Mouse (Mus musculus): ENCODE data around the gene Psmb8. TPM values are rescaled to one million over a fixed set of nuclear protein-coding genes. Genes with fewer than 3 reads are reported as not detected.

The Psmb8 gene
- polyA plus RNA-seq, 1 experiment from 2014 or later = 4.2 TPM

DNA sequence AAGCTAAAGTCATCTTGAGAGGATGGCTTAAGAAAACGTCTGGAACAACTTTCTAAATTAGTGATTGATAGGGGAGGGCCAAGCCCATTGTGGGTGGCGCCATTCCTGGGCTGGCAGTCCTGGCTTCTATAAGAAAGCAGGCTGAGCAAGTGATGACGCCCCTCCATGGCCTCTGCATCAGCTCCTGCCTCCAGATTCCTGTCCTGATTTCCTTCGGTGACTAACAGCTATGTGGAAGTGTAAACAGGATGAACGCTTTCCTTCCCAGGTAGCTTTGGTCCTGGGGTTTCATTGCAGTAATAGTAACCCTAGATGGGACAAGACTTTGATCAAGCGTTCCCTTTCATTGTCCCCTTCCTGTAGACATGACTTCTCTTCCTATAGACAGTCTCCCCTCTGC, 18.5 kb upstream of the Psmb8 start:
- H3K4me2 ChIP-seq = no peak overlapping the region
- H3K27me3 ChIP-seq (replicated peaks) = peaks cover 4% of the 10 kb centered on the region; the same call in 1 of the 2 replicates
- no peaks in the 10 kb centered on the region for H3K4me1 ChIP-seq
- H3K9ac ChIP-seq = no peak overlapping the region
- WGBS = 70% methylated on average over 6 of the region's 6 CpGs
- no peak overlapping the region for H3K4me3 ChIP-seq
- ATAC-seq (replicated peaks) = no peak
- H3K36me3 ChIP-seq (replicated peaks) = no peaks in the 10 kb centered on the region
- H3K27ac ChIP-seq = no peak overlapping the region
- H3K9me3 ChIP-seq = no peaks in the 10 kb centered on the region

GRCm38 (mm10) chr17:34179913-34180859, 17.3 kb upstream of the Psmb8 start:
- Histone ChIP-seq H3K4me3 (no peak overlapping the region), H3K27ac (no peak overlapping the region), H3K4me2 (no peak overlapping the region), H3K36me3 (replicated peaks) (no peaks in the 10 kb centered on the region), H3K4me1 (no peaks in the 10 kb centered on the region), H3K9me3 (no peaks in the 10 kb centered on the region), H3K9ac (no peak overlapping the region), H3K27me3 (replicated peaks) (peaks cover 4% of the 10 kb centered on the region)
- 77% methylated on average over 13 of the region's 13 CpGs for WGBS
- ATAC-seq (replicated peaks) = no peak

DNA sequence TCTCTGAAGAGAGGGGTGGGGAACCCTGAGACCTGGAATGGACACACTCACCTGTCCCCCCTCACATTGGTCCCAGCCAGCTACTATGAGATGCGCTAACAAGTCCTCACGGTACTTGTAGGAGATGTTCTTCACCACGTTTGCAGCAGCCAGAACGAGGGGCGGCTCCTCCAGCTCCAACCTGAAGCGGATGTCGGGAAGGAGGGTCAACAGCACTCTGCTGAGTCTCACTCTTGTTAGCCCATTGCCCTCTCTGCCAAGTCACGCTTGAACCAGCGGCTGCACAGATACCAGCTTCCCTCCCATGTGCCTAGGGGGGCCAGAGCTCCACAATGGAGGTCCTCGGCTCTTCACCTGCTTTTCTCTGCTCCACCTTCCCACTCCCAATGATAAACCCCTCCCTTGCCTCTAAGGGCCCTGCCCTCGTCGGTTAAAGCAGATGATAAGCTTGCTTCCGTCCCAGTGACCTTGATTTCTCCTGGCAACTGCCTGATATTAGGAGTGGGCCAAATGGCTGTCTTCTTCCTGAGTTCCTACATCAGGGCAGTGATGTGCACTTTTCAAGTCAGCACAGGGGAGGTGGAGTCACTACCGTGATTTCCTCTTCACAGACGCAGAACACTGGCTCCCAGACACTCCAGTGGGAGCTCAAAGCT, 13.8 kb upstream of the Psmb8 start:
- Histone ChIP-seq H3K4me1 (peaks cover 17% of the 10 kb centered on the region), H3K36me3 (replicated peaks) (no peaks in the 10 kb centered on the region), H3K27me3 (replicated peaks) (peaks cover 34% of the 10 kb centered on the region), H3K4me2 (no peak overlapping the region), H3K9me3 (no peaks in the 10 kb centered on the region), H3K27ac (no peak overlapping the region), H3K9ac (no peak overlapping the region), H3K4me3 (no peak overlapping the region)
- ATAC-seq (replicated peaks) = no peak
- 80% methylated on average over 15 of the region's 15 CpGs for WGBS

DNA sequence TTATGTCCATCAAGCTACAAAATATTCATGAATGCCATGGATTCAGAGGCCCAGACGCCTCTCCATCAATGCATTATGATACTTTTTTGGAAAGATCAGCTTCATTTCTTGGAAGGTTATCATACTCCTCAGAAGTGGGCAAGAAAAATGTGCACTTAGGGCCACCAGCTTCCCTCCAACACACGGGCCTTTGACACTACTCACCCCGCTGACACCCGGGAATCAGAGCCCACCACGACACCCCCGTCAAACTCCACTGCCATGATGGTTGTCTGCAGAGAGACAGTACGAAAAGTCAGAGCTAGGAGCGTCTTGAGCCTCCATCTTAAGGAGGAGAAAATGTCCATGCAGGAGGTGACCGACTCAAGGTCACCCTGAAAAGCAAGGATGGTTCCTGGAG, 12.0 kb upstream of the Psmb8 start:
- Histone ChIP-seq H3K27ac (no peak overlapping the region), H3K4me3 (no peak overlapping the region)

DNA sequence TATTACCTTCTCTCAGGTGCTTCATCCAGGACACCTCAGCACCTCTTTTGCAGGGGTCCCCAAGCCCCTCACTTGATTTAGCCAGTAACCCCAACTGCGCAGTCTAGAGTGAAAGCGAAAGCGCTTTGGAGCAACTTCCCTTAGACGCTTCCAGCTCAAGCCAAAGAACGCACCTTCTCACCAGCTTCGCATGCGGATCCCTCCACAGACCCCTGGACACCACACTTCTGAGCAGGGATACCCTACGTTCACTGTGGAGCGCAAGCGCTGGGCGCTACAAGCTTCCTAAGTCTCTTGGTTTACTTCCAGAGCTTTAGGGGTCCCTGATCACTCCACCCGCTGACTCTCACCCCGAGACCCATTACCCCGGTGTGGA, 10.6 kb upstream of the Psmb8 start:
- Histone ChIP-seq H3K4me1 (peaks cover 17% of the 10 kb centered on the region), H3K9me3 (no peaks in the 10 kb centered on the region), H3K27ac (no peak overlapping the region), H3K4me2 (peak overlapping the region; percentile 73), H3K27me3 (replicated peaks) (peaks cover 56% of the 10 kb centered on the region), H3K4me3 (peak overlapping the region; percentile 42), H3K9ac (peak overlapping the region; percentile 36), H3K36me3 (replicated peaks) (no peaks in the 10 kb centered on the region)
- WGBS = 2% methylated on average over 14 of the region's 14 CpGs
- ATAC-seq (replicated peaks) = peak; percentile 31; the same call in 1 of the 2 replicates

More for the DNA sequence above, 12.0 kb upstream of the Psmb8 start:
- ATAC-seq (replicated peaks) = no peak
- peaks cover 17% of the 10 kb centered on the region for H3K4me1 ChIP-seq
- 88% methylated on average over 9 of the region's 9 CpGs for WGBS
- no peak overlapping the region for H3K9ac ChIP-seq
- H3K9me3 ChIP-seq = no peaks in the 10 kb centered on the region
- no peak overlapping the region for H3K4me2 ChIP-seq
- peaks cover 49% of the 10 kb centered on the region for H3K27me3 ChIP-seq (replicated peaks)
- no peaks in the 10 kb centered on the region for H3K36me3 ChIP-seq (replicated peaks)

GRCm38 (mm10) chr17:34187261-34187916, 10.1 kb upstream of the Psmb8 start, which contains the start of the genes Tap1 and Psmb9:
Tap1 (plus strand) TSS chr17:34187553.
Psmb9 (minus strand) TSS chr17:34187764.
- ATAC-seq (replicated peaks) = peak; percentile 95
- Histone ChIP-seq H3K36me3 (replicated peaks) (no peaks in the 10 kb centered on the region), H3K27ac (no peak within 1 kb of the TSS), H3K9ac (peak within 1 kb of the TSS; percentile 36), H3K27me3 (replicated peaks) (peaks cover 61% of the 10 kb centered on the region), H3K4me2 (peak within 1 kb of the TSS; percentile 73), H3K4me3 (peak within 1 kb of the TSS; percentile 42), H3K4me1 (peaks cover 17% of the 10 kb centered on the region), H3K9me3 (no peaks in the 10 kb centered on the region)
- 0% methylated on average over 46 of the region's 46 CpGs for WGBS

DNA sequence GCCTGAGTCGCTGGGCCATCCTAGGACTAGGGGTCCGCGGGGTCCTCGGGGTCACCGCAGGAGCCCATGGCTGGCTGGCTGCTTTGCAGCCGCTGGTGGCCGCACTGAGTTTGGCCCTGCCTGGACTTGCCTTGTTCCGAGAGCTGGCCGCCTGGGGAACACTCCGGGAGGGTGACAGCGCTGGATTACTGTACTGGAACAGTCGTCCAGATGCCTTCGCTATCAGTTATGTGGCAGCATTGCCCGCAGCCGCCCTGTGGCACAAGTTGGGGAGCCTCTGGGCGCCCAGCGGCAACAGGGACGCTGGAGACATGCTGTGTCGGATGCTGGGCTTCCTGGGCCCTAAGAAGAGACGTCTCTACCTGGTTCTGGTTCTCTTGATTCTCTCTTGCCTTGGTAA, 9.5 kb upstream of the Psmb8 start:
- no peak overlapping the region for H3K27ac ChIP-seq
- H3K4me2 ChIP-seq = peak overlapping the region; percentile 73
- H3K9me3 ChIP-seq = no peaks in the 10 kb centered on the region
- H3K4me3 ChIP-seq = peak overlapping the region; percentile 42
- H3K4me1 ChIP-seq = peaks cover 17% of the 10 kb centered on the region
- H3K36me3 ChIP-seq (replicated peaks) = no peaks in the 10 kb centered on the region
- no peak for ATAC-seq (replicated peaks)
- H3K9ac ChIP-seq = peak overlapping the region; percentile 36; the same call in 1 of the 2 replicates
- H3K27me3 ChIP-seq (replicated peaks) = peaks cover 68% of the 10 kb centered on the region
- 3% methylated on average over 20 of the region's 20 CpGs for WGBS

DNA sequence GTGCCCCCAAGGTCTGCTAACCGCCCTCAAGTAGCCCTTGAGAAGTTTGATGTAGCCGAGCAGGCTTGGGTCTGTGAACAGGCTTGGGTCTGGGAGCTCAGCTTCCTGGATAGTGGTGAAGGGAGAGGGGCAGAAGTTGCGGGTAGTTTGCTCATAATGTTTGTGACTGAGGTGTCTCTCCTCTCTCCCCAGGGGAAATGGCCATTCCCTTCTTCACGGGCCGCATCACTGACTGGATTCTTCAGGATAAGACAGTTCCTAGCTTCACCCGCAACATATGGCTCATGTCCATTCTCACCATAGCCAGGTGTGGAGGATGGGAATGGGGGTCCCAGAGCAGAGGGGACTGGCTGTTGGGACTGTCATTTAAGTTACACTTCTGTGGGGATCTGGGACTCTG, 8.5 kb upstream of the Psmb8 start:
- WGBS = 66% methylated on average over 6 of the region's 6 CpGs
- Histone ChIP-seq H3K4me3 (no peak overlapping the region), H3K4me2 (no peak overlapping the region), H3K9ac (no peak overlapping the region), H3K27ac (no peak overlapping the region), H3K9me3 (no peaks in the 10 kb centered on the region), H3K4me1 (peaks cover 17% of the 10 kb centered on the region), H3K27me3 (replicated peaks) (peaks cover 76% of the 10 kb centered on the region), H3K36me3 (replicated peaks) (no peaks in the 10 kb centered on the region)
- ATAC-seq (replicated peaks) = no peak

GRCm38 (mm10) chr17:34192852-34193251, 4.7 kb upstream of the Psmb8 start:
- Histone ChIP-seq H3K36me3 (replicated peaks) (no peaks in the 10 kb centered on the region), H3K9me3 (no peaks in the 10 kb centered on the region), H3K4me2 (no peak overlapping the region), H3K4me3 (no peak overlapping the region), H3K9ac (no peak overlapping the region), H3K27ac (no peak overlapping the region), H3K4me1 (peaks cover 16% of the 10 kb centered on the region), H3K27me3 (replicated peaks) (peaks cover 80% of the 10 kb centered on the region)
- WGBS = 24% methylated on average over 16 of the region's 16 CpGs
- no peak for ATAC-seq (replicated peaks)

- H3K9ac ChIP-seq = no peak overlapping the region
- peaks cover 81% of the 10 kb centered on the region for H3K27me3 ChIP-seq (replicated peaks)
- no peak for ATAC-seq (replicated peaks)
- H3K4me2 ChIP-seq = no peak overlapping the region
- H3K9me3 ChIP-seq = no peaks in the 10 kb centered on the region
- no peak overlapping the region for H3K27ac ChIP-seq
- H3K4me3 ChIP-seq = no peak overlapping the region
- peaks cover 15% of the 10 kb centered on the region for H3K4me1 ChIP-seq
- H3K36me3 ChIP-seq (replicated peaks) = no peaks in the 10 kb centered on the region
- 59% methylated on average over 8 of the region's 8 CpGs for WGBS
Measured at GRCm38 (mm10) chr17:34193468-34193867, 4.1 kb upstream of the Psmb8 start.

- Histone ChIP-seq H3K27ac (no peak overlapping the region), H3K9ac (no peak overlapping the region), H3K36me3 (replicated peaks) (no peaks in the 10 kb centered on the region), H3K9me3 (no peaks in the 10 kb centered on the region), H3K27me3 (replicated peaks) (peaks cover 82% of the 10 kb centered on the region), H3K4me1 (peaks cover 15% of the 10 kb centered on the region), H3K4me2 (no peak overlapping the region), H3K4me3 (no peak overlapping the region)
- no peak for ATAC-seq (replicated peaks)
- 88% methylated on average over 4 of the region's 4 CpGs for WGBS
Measured at GRCm38 (mm10) chr17:34194723-34195122, 2.8 kb upstream of the Psmb8 start.

DNA sequence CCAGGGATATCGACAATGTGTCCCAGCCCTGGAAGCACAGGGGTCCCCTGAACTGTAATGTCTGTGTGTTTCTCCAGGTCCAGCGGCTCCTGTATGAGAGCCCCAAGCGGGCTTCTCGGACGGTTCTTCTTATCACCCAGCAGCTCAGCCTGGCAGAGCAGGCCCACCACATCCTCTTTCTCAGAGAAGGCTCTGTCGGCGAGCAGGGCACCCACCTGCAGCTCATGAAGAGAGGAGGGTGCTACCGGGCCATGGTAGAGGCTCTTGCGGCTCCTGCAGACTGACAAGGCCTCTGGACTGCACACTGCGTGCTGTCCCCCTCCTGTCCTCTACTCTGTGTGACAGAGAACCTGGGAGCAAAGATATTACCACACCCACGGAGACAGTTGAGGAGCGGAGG, 1.0 kb upstream of the Psmb8 start:
- Histone ChIP-seq H3K27me3 (replicated peaks) (peaks cover 75% of the 10 kb centered on the region), H3K27ac (no peak overlapping the region), H3K9ac (no peak overlapping the region), H3K9me3 (no peaks in the 10 kb centered on the region), H3K4me2 (no peak overlapping the region), H3K4me1 (peaks cover 15% of the 10 kb centered on the region), H3K4me3 (no peak overlapping the region), H3K36me3 (replicated peaks) (no peaks in the 10 kb centered on the region)
- ATAC-seq (replicated peaks) = no peak
- 29% methylated on average over 12 of the region's 12 CpGs for WGBS
